Mouse (Mus musculus): ENCODE data around the gene Tmem63b. TPM values are rescaled to one million over a fixed set of nuclear protein-coding genes. Genes with fewer than 3 reads are reported as not detected.

Tmem63b gene
- polyA plus RNA-seq, 1 experiment from 2014 or later: 88.2 TPM

GRCm38 (mm10) chr17:45641981-45642380 is 44.7 kb downstream of the Tmem63b start:
- Histone ChIP-seq H3K4me2 (replicated peaks; ENCODE audit: low read depth, low read length) (no peak overlapping the region), H3K9ac (replicated peaks; ENCODE audit: low read depth) (no peak overlapping the region), H3K4me3 (ENCODE audit: low read depth, low read length) (no peak overlapping the region), H3K4me1 (ENCODE audit: insufficient read depth, low read depth, low read length) (no peaks in the 10 kb centered on the region), H3K36me3 (ENCODE audit: insufficient read depth, low read length) (no peaks in the 10 kb centered on the region), H3K27ac (ENCODE audit: low read length) (no peak overlapping the region), H3K27me3 (replicated peaks; ENCODE audit: insufficient read depth, low read length) (no peaks in the 10 kb centered on the region), H3K9me3 (ENCODE audit: low read length) (no peaks in the 10 kb centered on the region)
- 85% methylated on average over 8 of the region's 8 CpGs for WGBS
- TF ChIP-seq EP300 (IDR thresholded peaks at IDR 0.05) (no peak), CTCF (IDR thresholded peaks at IDR 0.05) (no peak)
- ATAC-seq: no peak
- DNase-seq (ENCODE audit: low spot score): no peak

- Histone ChIP-seq H3K36me3 (ENCODE audit: insufficient read depth, low read length) (no peaks in the 10 kb centered on the region), H3K27ac (ENCODE audit: low read length) (no peak overlapping the region), H3K9me3 (ENCODE audit: low read length) (no peaks in the 10 kb centered on the region), H3K4me2 (replicated peaks; ENCODE audit: low read depth, low read length) (no peak overlapping the region), H3K4me1 (ENCODE audit: insufficient read depth, low read depth, low read length) (no peaks in the 10 kb centered on the region), H3K4me3 (ENCODE audit: low read depth, low read length) (no peak overlapping the region), H3K27me3 (replicated peaks; ENCODE audit: insufficient read depth, low read length) (no peaks in the 10 kb centered on the region), H3K9ac (replicated peaks; ENCODE audit: low read depth) (no peak overlapping the region)
- DNase-seq (ENCODE audit: low spot score) (no peak), ATAC-seq (no peak)
- 74% methylated on average over 16 of the region's 16 CpGs for WGBS
- TF ChIP-seq CTCF (IDR thresholded peaks at IDR 0.05) (no peak), EP300 (IDR thresholded peaks at IDR 0.05) (no peak)
These were observed 48.0 kb downstream of the Tmem63b start for GRCm38 (mm10) chr17:45638596-45639295.

- Histone ChIP-seq H3K27ac (ENCODE audit: low read length) (no peak overlapping the region), H3K9ac (replicated peaks; ENCODE audit: low read depth) (no peak overlapping the region), H3K36me3 (ENCODE audit: insufficient read depth, low read length) (no peaks in the 10 kb centered on the region), H3K4me2 (replicated peaks; ENCODE audit: low read depth, low read length) (no peak overlapping the region), H3K4me1 (ENCODE audit: insufficient read depth, low read depth, low read length) (no peaks in the 10 kb centered on the region; the same call in 1 of the 2 replicates), H3K9me3 (ENCODE audit: low read length) (no peaks in the 10 kb centered on the region), H3K4me3 (ENCODE audit: low read depth, low read length) (no peak overlapping the region), H3K27me3 (replicated peaks; ENCODE audit: insufficient read depth, low read length) (no peaks in the 10 kb centered on the region)
- TF ChIP-seq EP300 (IDR thresholded peaks at IDR 0.05) (no peak), CTCF (IDR thresholded peaks at IDR 0.05) (no peak)
- ATAC-seq: no peak
- WGBS: 74% methylated on average over 5 of the region's 5 CpGs
- DNase-seq (ENCODE audit: low spot score): no peak
These were observed 52.7 kb downstream of the Tmem63b start for GRCm38 (mm10) chr17:45634033-45634432.

GRCm38 (mm10) chr17:45631940-45632339 is 54.8 kb downstream of the Tmem63b start:
- H3K9me3 ChIP-seq (ENCODE audit: low read length): no peaks in the 10 kb centered on the region
- WGBS: 71% methylated on average over 6 of the region's 6 CpGs
- H3K36me3 ChIP-seq (ENCODE audit: insufficient read depth, low read length): no peaks in the 10 kb centered on the region
- H3K4me2 ChIP-seq (replicated peaks; ENCODE audit: low read depth, low read length): no peak overlapping the region
- H3K27me3 ChIP-seq (replicated peaks; ENCODE audit: insufficient read depth, low read length): no peaks in the 10 kb centered on the region
- no peak for ATAC-seq
- TF ChIP-seq EP300 (IDR thresholded peaks at IDR 0.05): no peak
- no peak for TF ChIP-seq CTCF (IDR thresholded peaks at IDR 0.05)
- no peak overlapping the region for H3K9ac ChIP-seq (replicated peaks; ENCODE audit: low read depth)
- no peak overlapping the region for H3K4me3 ChIP-seq (ENCODE audit: low read depth, low read length)
- no peaks in the 10 kb centered on the region; the same call in 1 of the 2 replicates for H3K4me1 ChIP-seq (ENCODE audit: insufficient read depth, low read depth, low read length)
- H3K27ac ChIP-seq (ENCODE audit: low read length): no peak overlapping the region
- DNase-seq (ENCODE audit: low spot score): no peak

GRCm38 (mm10) chr17:45630992-45631391 is 55.7 kb downstream of the Tmem63b start:
- H3K27me3 ChIP-seq (replicated peaks; ENCODE audit: insufficient read depth, low read length): no peaks in the 10 kb centered on the region
- WGBS: 45% methylated on average over 3 of the region's 3 CpGs
- H3K4me3 ChIP-seq (ENCODE audit: low read depth, low read length): no peak overlapping the region
- no peak for ATAC-seq
- H3K9me3 ChIP-seq (ENCODE audit: low read length): no peaks in the 10 kb centered on the region
- H3K4me2 ChIP-seq (replicated peaks; ENCODE audit: low read depth, low read length): no peak overlapping the region
- TF ChIP-seq CTCF (IDR thresholded peaks at IDR 0.05) (no peak), EP300 (IDR thresholded peaks at IDR 0.05) (no peak)
- no peak for DNase-seq (ENCODE audit: low spot score)
- no peaks in the 10 kb centered on the region; the same call in 1 of the 2 replicates for H3K4me1 ChIP-seq (ENCODE audit: insufficient read depth, low read depth, low read length)
- no peaks in the 10 kb centered on the region for H3K36me3 ChIP-seq (ENCODE audit: insufficient read depth, low read length)
- H3K9ac ChIP-seq (replicated peaks; ENCODE audit: low read depth): no peak overlapping the region
- H3K27ac ChIP-seq (ENCODE audit: low read length): no peak overlapping the region

- peak; percentile 76 for TF ChIP-seq CTCF (IDR thresholded peaks at IDR 0.05)
- TF ChIP-seq EP300 (IDR thresholded peaks at IDR 0.05): no peak
- Histone ChIP-seq H3K9ac (replicated peaks; ENCODE audit: low read depth) (no peak overlapping the region), H3K4me2 (replicated peaks; ENCODE audit: low read depth, low read length) (peak overlapping the region; percentile 59), H3K9me3 (ENCODE audit: low read length) (no peaks in the 10 kb centered on the region), H3K4me1 (ENCODE audit: insufficient read depth, low read depth, low read length) (no peaks in the 10 kb centered on the region; the same call in 1 of the 2 replicates), H3K27me3 (replicated peaks; ENCODE audit: insufficient read depth, low read length) (no peaks in the 10 kb centered on the region), H3K27ac (ENCODE audit: low read length) (peak overlapping the region; percentile 45; the same call in 1 of the 2 replicates), H3K36me3 (ENCODE audit: insufficient read depth, low read length) (no peaks in the 10 kb centered on the region), H3K4me3 (ENCODE audit: low read depth, low read length) (peak overlapping the region; percentile 19)
- WGBS: 3% methylated on average over 34 of the region's 34 CpGs
- peak; percentile 83 for DNase-seq (ENCODE audit: low spot score)
- ATAC-seq: peak; percentile 73
These were observed 56.6 kb downstream of the Tmem63b start for GRCm38 (mm10) chr17:45629861-45630694.

Data from lung, postnatal 0 days (tissue).